Comparison of ENCODE assay signal across 18 mouse cellular contexts in genomic region chr5:34372541-34372940, GRCm38 (mm10). TPM values are rescaled to one million over a fixed set of nuclear protein-coding genes. Genes with fewer than 3 reads are reported as not detected.
DNase-seq lines count a peak whose midpoint lies in the region; ATAC-seq lines count a peak whose summit lies in the region.
"Had no signal": no experiment of that assay in that cellular context is flagged by ENCODE, and none has a peak within 500 bp of the region (broad histone marks: within the 10 kb centered on the region; RNA-seq: fewer than 3 reads in every experiment).

No protein-coding gene starts in this region.

- H3K4me1 ChIP-seq in hindbrain, embryonic 13.5 days (replicated peaks), result peaks cover 41% of the 10 kb centered on the region
- H3K4me1 ChIP-seq in hindbrain, embryonic 10.5 days (replicated peaks), result peaks cover 31% of the 10 kb centered on the region
- peaks cover 54% of the 10 kb centered on the region for H3K4me1 ChIP-seq in megakaryocyte, embryonic 14.5 days
- peaks cover 23% of the 10 kb centered on the region for H3K4me1 ChIP-seq in midbrain, embryonic 12.5 days
- H3K4me1 ChIP-seq in neural tube, embryonic 15.5 days, result peaks cover 24% of the 10 kb centered on the region

- H3K27ac ChIP-seq in hindbrain, embryonic 13.5 days, result no peak overlapping the region
- H3K27ac ChIP-seq in hindbrain, embryonic 10.5 days, result no peak overlapping the region
- H3K27ac ChIP-seq in midbrain, embryonic 12.5 days (replicated peaks), result no peak overlapping the region
- no peak overlapping the region for H3K27ac ChIP-seq in neural tube, embryonic 15.5 days (replicated peaks)
- H3K27ac ChIP-seq: intestine, embryonic 15.5 days had no signal

- no peaks in the 10 kb centered on the region for H3K36me3 ChIP-seq in hindbrain, embryonic 13.5 days
- H3K36me3 ChIP-seq in hindbrain, embryonic 10.5 days, result peaks cover 11% of the 10 kb centered on the region
- H3K36me3 ChIP-seq in megakaryocyte, embryonic 14.5 days (replicated peaks; ENCODE audit: low read length), result peaks cover 10% of the 10 kb centered on the region
- no peaks in the 10 kb centered on the region for H3K36me3 ChIP-seq in midbrain, embryonic 12.5 days
- H3K36me3 ChIP-seq in neural tube, embryonic 15.5 days, result no peaks in the 10 kb centered on the region
- H3K36me3 ChIP-seq: intestine, embryonic 15.5 days had no signal

- no peak overlapping the region for H3K4me3 ChIP-seq in hindbrain, embryonic 13.5 days
- no peak overlapping the region for H3K4me3 ChIP-seq in hindbrain, embryonic 10.5 days
- peak overlapping the region; percentile 7 for H3K4me3 ChIP-seq in megakaryocyte, embryonic 14.5 days (replicated peaks)
- H3K4me3 ChIP-seq in midbrain, embryonic 12.5 days, result no peak overlapping the region
- H3K4me3 ChIP-seq in neural tube, embryonic 15.5 days (replicated peaks), result no peak overlapping the region
- H3K4me3 ChIP-seq: intestine, embryonic 15.5 days had no signal

- no peaks in the 10 kb centered on the region for H3K27me3 ChIP-seq in hindbrain, embryonic 13.5 days
- H3K27me3 ChIP-seq in hindbrain, embryonic 10.5 days (ENCODE audit: insufficient read depth, poor library complexity, severe bottlenecking), result no peaks in the 10 kb centered on the region
- H3K27me3 ChIP-seq in megakaryocyte, embryonic 14.5 days (replicated peaks), result no peaks in the 10 kb centered on the region
- H3K27me3 ChIP-seq in midbrain, embryonic 12.5 days, result no peaks in the 10 kb centered on the region
- no peaks in the 10 kb centered on the region for H3K27me3 ChIP-seq in neural tube, embryonic 15.5 days (replicated peaks)
- H3K27me3 ChIP-seq: intestine, embryonic 15.5 days had no signal

- no peak overlapping the region for H3K9ac ChIP-seq in hindbrain, embryonic 13.5 days
- no peak overlapping the region for H3K9ac ChIP-seq in midbrain, embryonic 12.5 days (replicated peaks)
- no peak overlapping the region for H3K9ac ChIP-seq in neural tube, embryonic 15.5 days (replicated peaks)
- H3K9ac ChIP-seq: intestine, embryonic 15.5 days had no signal

- no peak for ATAC-seq in hindbrain, embryonic 13.5 days (ENCODE audit: low FRiP score)
- ATAC-seq in megakaryocyte, adult 5-6 weeks (ENCODE audit: poor library complexity, severe bottlenecking), result no peak
- no peak for ATAC-seq in midbrain, embryonic 12.5 days (ENCODE audit: low FRiP score, low read depth)
- ATAC-seq in neural tube, embryonic 15.5 days (ENCODE audit: low FRiP score), result no peak
- ATAC-seq: forebrain, embryonic 14.5 days; intestine, embryonic 15.5 days had no signal

- no peaks in the 10 kb centered on the region for H3K9me3 ChIP-seq in hindbrain, embryonic 13.5 days
- H3K9me3 ChIP-seq in hindbrain, embryonic 10.5 days, result no peaks in the 10 kb centered on the region
- no peaks in the 10 kb centered on the region for H3K9me3 ChIP-seq in megakaryocyte, embryonic 14.5 days
- H3K9me3 ChIP-seq in midbrain, embryonic 12.5 days, result no peaks in the 10 kb centered on the region
- no peaks in the 10 kb centered on the region for H3K9me3 ChIP-seq in neural tube, embryonic 15.5 days (replicated peaks)
- H3K9me3 ChIP-seq: intestine, embryonic 15.5 days had no signal

- peak overlapping the region; percentile 31 for H3K4me2 ChIP-seq in hindbrain, embryonic 13.5 days
- H3K4me2 ChIP-seq in midbrain, embryonic 12.5 days (replicated peaks), result peak overlapping the region; percentile 15
- peak overlapping the region; percentile 2; the same call in 1 of the 2 replicates for H3K4me2 ChIP-seq in neural tube, embryonic 15.5 days
- H3K4me2 ChIP-seq: intestine, embryonic 15.5 days had no signal

- no peak for DNase-seq in hindbrain, embryonic 10.5 days (ENCODE audit: low spot score)
- DNase-seq in spleen, postnatal 4 days (ENCODE audit: low spot score in 2 of 2), result no peak
- DNase-seq: adrenal gland, postnatal 36 days; B cell, adult 2 months; cerebellum, adult 2 months; cerebellum, postnatal 36 days; kidney, postnatal 4 days; layer of hippocampus, adult 9-11 months; lung, adult 2 months; lung, postnatal 36 days; thymus, adult 2 months had no signal

RNA-seq across cellular contexts. Expression of gene Fam193a, which starts 2.8 kb away (rescaled TPM):
- polyA plus RNA-seq in hindbrain, embryonic 13.5 days (2015; fragmentation: Nextera tagmentation; extraction: Ambion mirVana), result 16.7 and 17.6 TPM in 2 replicates
- polyA plus RNA-seq in hindbrain, embryonic 10.5 days (2016; fragmentation: Nextera tagmentation; extraction: Ambion mirVana), result 13.2 and 13.3 TPM in 2 replicates
- 6.6 and 13.3 TPM in 2 replicates for polyA plus RNA-seq in megakaryocyte, embryonic 14.5 days (2012; ENCODE audit: insufficient read depth, low replicate concordance)
- total RNA-seq in megakaryocyte, adult 5-6 weeks (2015), result 33.4 and 40.0 TPM in 2 replicates
- 43.0 and 44.8 TPM in 2 replicates for total RNA-seq in megakaryocyte, adult 5-6 weeks (2017)
- 17.4 and 18.9 TPM in 2 replicates for polyA plus RNA-seq in midbrain, embryonic 12.5 days (2016; fragmentation: Nextera tagmentation; extraction: Ambion mirVana)
- polyA plus RNA-seq in neural tube, embryonic 15.5 days (2015; fragmentation: Nextera tagmentation; extraction: Ambion mirVana), result 12.4 and 13.1 TPM in 2 replicates

RNA-seq across cellular contexts. Expression of gene Rnf4, which starts 36.5 kb away (rescaled TPM):
- polyA plus RNA-seq in hindbrain, embryonic 13.5 days (2015; fragmentation: Nextera tagmentation; extraction: Ambion mirVana), result 131 and 140 TPM in 2 replicates
- polyA plus RNA-seq in hindbrain, embryonic 10.5 days (2016; fragmentation: Nextera tagmentation; extraction: Ambion mirVana), result 181 and 193 TPM in 2 replicates
- 6.2 and 26.8 TPM in 2 replicates for polyA plus RNA-seq in megakaryocyte, embryonic 14.5 days (2012; ENCODE audit: insufficient read depth, low replicate concordance)
- total RNA-seq in megakaryocyte, adult 5-6 weeks (2015), result 75.7 and 86.1 TPM in 2 replicates
- 79.6 and 82.8 TPM in 2 replicates for total RNA-seq in megakaryocyte, adult 5-6 weeks (2017)
- 155 and 172 TPM in 2 replicates for polyA plus RNA-seq in midbrain, embryonic 12.5 days (2016; fragmentation: Nextera tagmentation; extraction: Ambion mirVana)
- polyA plus RNA-seq in neural tube, embryonic 15.5 days (2015; fragmentation: Nextera tagmentation; extraction: Ambion mirVana), result 122 and 135 TPM in 2 replicates
